ENCODE assay signal across 9 mouse cellular contexts in the genomic region with DNA sequence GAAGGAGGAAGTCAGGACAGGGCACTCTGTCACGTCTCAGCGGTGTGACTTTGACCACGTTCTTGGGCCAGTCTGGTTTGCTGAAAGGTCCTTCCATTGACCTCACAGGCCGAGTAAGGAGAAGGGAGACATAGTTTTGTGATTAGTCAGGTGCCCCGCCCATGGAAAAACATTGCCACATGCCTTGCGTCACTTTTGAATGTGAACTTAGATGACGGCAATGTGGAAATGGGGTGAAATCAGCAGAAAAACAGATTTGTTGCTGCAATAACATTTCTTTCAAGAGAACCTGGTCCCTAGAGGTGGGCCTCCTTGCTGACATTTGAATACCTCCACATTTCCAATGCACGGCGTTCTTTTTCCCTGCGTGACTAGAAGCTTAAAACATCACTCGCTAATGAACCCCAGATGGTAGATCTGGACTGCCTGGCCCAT. TPM values are rescaled to one million over a fixed set of nuclear protein-coding genes. Genes with fewer than 3 reads are reported as not detected.
DNase-seq lines count a peak whose midpoint lies in the region; ATAC-seq and TF ChIP-seq lines count a peak whose summit lies in the region.
"Had no signal": no experiment of that assay in that cellular context is flagged by ENCODE, and none has a peak within 500 bp of the region (broad histone marks: within the 10 kb centered on the region; RNA-seq: fewer than 3 reads in every experiment).

No protein-coding gene starts in this region.

- WGBS in hindbrain, embryonic 10.5 days, result 66% methylated on average over 11 of the region's 11 CpGs
- 77% methylated on average over 11 of the region's 11 CpGs for WGBS in hindbrain, embryonic 13.5 days
- 65% methylated on average over 11 of the region's 11 CpGs for WGBS in lung, adult 2 months

- TF ChIP-seq CTCF in lung, adult 2 months (IDR thresholded peaks at IDR 0.05; ENCODE audit: insufficient read depth, low read length), result no peak
- no peak for TF ChIP-seq CTCF in layer of hippocampus, adult 2 months (conservative IDR thresholded peaks at IDR 0.05)

- peak overlapping the region; percentile 57; the same call in 1 of the 2 replicates for H3K27ac ChIP-seq in hindbrain, embryonic 10.5 days
- no peak overlapping the region for H3K27ac ChIP-seq in hindbrain, embryonic 13.5 days
- H3K27ac ChIP-seq in layer of hippocampus, adult 2 months, result no peak overlapping the region

- H3K36me3 ChIP-seq in hindbrain, embryonic 10.5 days, result no peaks in the 10 kb centered on the region
- no peaks in the 10 kb centered on the region for H3K36me3 ChIP-seq in hindbrain, embryonic 13.5 days

- H3K27me3 ChIP-seq in hindbrain, embryonic 10.5 days (ENCODE audit: insufficient read depth, poor library complexity, severe bottlenecking), result no peaks in the 10 kb centered on the region
- no peaks in the 10 kb centered on the region for H3K27me3 ChIP-seq in hindbrain, embryonic 13.5 days

- H3K9me3 ChIP-seq in hindbrain, embryonic 10.5 days, result no peaks in the 10 kb centered on the region
- H3K9me3 ChIP-seq in hindbrain, embryonic 13.5 days, result no peaks in the 10 kb centered on the region

- no peak overlapping the region for H3K4me3 ChIP-seq in hindbrain, embryonic 10.5 days
- no peak overlapping the region for H3K4me3 ChIP-seq in hindbrain, embryonic 13.5 days
- no peak overlapping the region for H3K4me3 ChIP-seq in lung, adult 2 months (replicated peaks; ENCODE audit: extremely low read depth, low read depth, low read length)
- no peak overlapping the region for H3K4me3 ChIP-seq in layer of hippocampus, adult 2 months

- H3K4me1 ChIP-seq in hindbrain, embryonic 10.5 days (replicated peaks), result peaks cover 32% of the 10 kb centered on the region
- peaks cover 36% of the 10 kb centered on the region for H3K4me1 ChIP-seq in hindbrain, embryonic 13.5 days (replicated peaks)
- no peaks in the 10 kb centered on the region; the same call in 1 of the 2 replicates for H3K4me1 ChIP-seq in lung, adult 2 months (ENCODE audit: control insufficient read depth, insufficient read depth, low read length)

- no peak for TF ChIP-seq POLR2A in lung, adult 2 months (IDR thresholded peaks at IDR 0.05; ENCODE audit: borderline replicate concordance, extremely low read depth, low read depth, low read length)

- no peak overlapping the region for H3K4me2 ChIP-seq in hindbrain, embryonic 13.5 days

- peak; percentile 30 for DNase-seq in hindbrain, embryonic 10.5 days (ENCODE audit: low spot score)
- peak; percentile 15 for DNase-seq in R1 (ENCODE audit: low read depth, low spot score)
- peak; percentile 58 for DNase-seq in forelimb bud, embryonic 11.5 days (ENCODE audit: low read depth, low spot score)
- DNase-seq in lung, adult 2 months, result peak; percentile 32
- no peak for DNase-seq in frontal cortex, postnatal 25 days (ENCODE audit: low spot score in 2 of 2)
- no peak for DNase-seq in layer of hippocampus, adult 2 months (ENCODE audit: low spot score in 2 of 2)
- no peak for DNase-seq in thymus, postnatal 25 days
- DNase-seq: right cerebral cortex, postnatal 25 days had no signal

- H3K9ac ChIP-seq in hindbrain, embryonic 13.5 days, result no peak overlapping the region

- ATAC-seq in hindbrain, embryonic 13.5 days (ENCODE audit: low FRiP score), result no peak

RNA-seq across cellular contexts. Expression of a gene that starts 30.9 kb away (rescaled TPM):
- polyA plus RNA-seq in hindbrain, embryonic 10.5 days (2016; fragmentation: Nextera tagmentation; extraction: Ambion mirVana), result 19.2 and 22.3 TPM in 2 replicates
- polyA plus RNA-seq in hindbrain, embryonic 13.5 days (2015; fragmentation: Nextera tagmentation; extraction: Ambion mirVana), result 13.1 and 13.9 TPM in 2 replicates
- 89.3 and 96.4 TPM in 2 replicates for polyA plus RNA-seq in lung, adult 2 months (2012; rRNA removed)
- 10 to 100 TPM; 13.7 to 17.8 TPM for total RNA-seq in layer of hippocampus, adult 2 months (2021)

Comparison
In these comparisons a context has a peak if more than half of its experiments do, and no peak if none do; other contexts are left out.
1. DNase-seq: peak in hindbrain, embryonic 10.5 days (single experiment), R1 (single experiment), forelimb bud, embryonic 11.5 days (single experiment) and lung, adult 2 months (single experiment); none in frontal cortex, postnatal 25 days (0 of 2), layer of hippocampus, adult 2 months (0 of 2) and thymus, postnatal 25 days (single experiment).